ENCODE assay signal across 9 mouse cellular contexts in the genomic region with DNA sequence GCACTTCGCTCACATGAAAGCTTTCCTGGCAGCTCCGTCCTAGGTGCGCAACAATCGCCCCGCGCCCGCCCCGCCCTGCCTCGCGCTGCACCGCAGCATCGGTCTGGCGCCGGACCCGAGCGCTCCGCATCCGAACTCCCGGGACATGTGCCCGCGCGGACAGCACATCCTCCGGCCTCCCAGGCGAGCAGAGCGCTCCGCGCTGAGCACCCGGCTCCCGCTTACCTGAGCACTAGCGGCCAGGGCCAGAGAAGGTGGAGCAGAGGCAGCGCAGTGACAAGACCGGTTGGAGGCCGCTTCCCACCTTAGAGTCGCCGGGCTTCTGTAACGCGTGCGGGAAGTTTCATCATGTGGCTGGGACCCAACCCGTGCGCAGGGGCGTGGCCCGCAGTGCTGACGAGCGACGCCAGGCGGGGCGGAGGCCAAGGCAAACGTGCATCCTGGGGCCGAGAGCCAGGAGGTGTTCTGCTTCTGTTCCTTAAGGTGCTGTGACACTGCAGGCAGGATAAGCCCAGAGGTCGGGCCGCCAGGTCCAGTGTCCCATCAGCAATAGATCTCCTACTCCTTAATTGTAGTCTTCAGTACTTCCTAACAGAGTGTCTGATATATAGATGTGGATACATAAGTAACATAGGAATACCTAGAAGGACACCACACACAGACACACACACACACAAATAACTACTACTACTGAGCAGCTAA. TPM values are rescaled to one million over a fixed set of nuclear protein-coding genes. Genes with fewer than 3 reads are reported as not detected.
DNase-seq lines count a peak whose midpoint lies in the region; ATAC-seq and TF ChIP-seq lines count a peak whose summit lies in the region.
"Had no signal": no experiment of that assay in that cellular context is flagged by ENCODE, and none has a peak within 500 bp of the region (broad histone marks: within the 10 kb centered on the region; RNA-seq: fewer than 3 reads in every experiment).

A gene (minus strand): TSS at position 371 of the 702 bp plus-strand sequence.

- TF ChIP-seq EP300 in heart, adult 2 months (IDR thresholded peaks at IDR 0.05; ENCODE audit: insufficient read depth, low read depth, low read length), result no peak

- no peak for TF ChIP-seq POLR2A in heart, adult 2 months (IDR thresholded peaks at IDR 0.05; ENCODE audit: insufficient read depth, low read depth, low read length)
- no peak for TF ChIP-seq POLR2A in kidney, adult 2 months (IDR thresholded peaks at IDR 0.05; ENCODE audit: low read depth, low read length)
- peak; percentile 34; the same call in 1 of the 2 replicates for TF ChIP-seq POLR2A in small intestine, adult 2 months (IDR thresholded peaks at IDR 0.05; ENCODE audit: low read depth, low read length)

- peak within 1 kb of the TSS; percentile 64 for H3K9ac ChIP-seq in embryonic facial prominence, embryonic 12.5 days
- H3K9ac ChIP-seq in heart, adult 2 months (ENCODE audit: low read depth, low read length), result peak within 1 kb of the TSS; percentile 40
- peak within 1 kb of the TSS; percentile 70 for H3K9ac ChIP-seq in limb, embryonic 11.5 days (ENCODE audit: low read length)
- H3K9ac ChIP-seq in midbrain, embryonic 13.5 days (replicated peaks), result peak within 1 kb of the TSS; percentile 72

- no peaks in the 10 kb centered on the region for H3K9me3 ChIP-seq in embryonic facial prominence, embryonic 12.5 days
- no peaks in the 10 kb centered on the region for H3K9me3 ChIP-seq in limb, embryonic 11.5 days (ENCODE audit: control insufficient read depth, low read length)
- H3K9me3 ChIP-seq in midbrain, embryonic 13.5 days, result no peaks in the 10 kb centered on the region

- peak within 1 kb of the TSS; percentile 80 for H3K4me2 ChIP-seq in embryonic facial prominence, embryonic 12.5 days (replicated peaks)
- peak within 1 kb of the TSS; percentile 88 for H3K4me2 ChIP-seq in limb, embryonic 11.5 days (ENCODE audit: low read depth, severe bottlenecking)
- H3K4me2 ChIP-seq in midbrain, embryonic 13.5 days (replicated peaks), result peak within 1 kb of the TSS; percentile 81

- H3K36me3 ChIP-seq in embryonic facial prominence, embryonic 12.5 days, result no peaks in the 10 kb centered on the region
- H3K36me3 ChIP-seq in heart, adult 2 months (ENCODE audit: control insufficient read depth, insufficient read depth, low read length), result no peaks in the 10 kb centered on the region
- no peaks in the 10 kb centered on the region for H3K36me3 ChIP-seq in kidney, adult 2 months (ENCODE audit: control insufficient read depth, insufficient read depth, low read length)
- no peaks in the 10 kb centered on the region for H3K36me3 ChIP-seq in limb, embryonic 11.5 days (ENCODE audit: control insufficient read depth, insufficient read depth, low read length)
- no peaks in the 10 kb centered on the region for H3K36me3 ChIP-seq in midbrain, embryonic 13.5 days
- no peaks in the 10 kb centered on the region for H3K36me3 ChIP-seq in small intestine, adult 2 months (ENCODE audit: control insufficient read depth, insufficient read depth, low read length)

- peak within 1 kb of the TSS; percentile 70 for H3K4me3 ChIP-seq in embryonic facial prominence, embryonic 12.5 days
- H3K4me3 ChIP-seq in heart, adult 2 months, result peak within 1 kb of the TSS; percentile 56
- peak within 1 kb of the TSS; percentile 58 for H3K4me3 ChIP-seq in kidney, adult 2 months (ENCODE audit: insufficient read depth, low read depth, low read length)
- H3K4me3 ChIP-seq in limb, embryonic 11.5 days (ENCODE audit: low read depth, low read length), result peak within 1 kb of the TSS; percentile 69
- H3K4me3 ChIP-seq in midbrain, embryonic 13.5 days (replicated peaks), result peak within 1 kb of the TSS; percentile 59
- peak within 1 kb of the TSS; percentile 89 for H3K4me3 ChIP-seq in small intestine, adult 2 months (ENCODE audit: low read depth, low read length)

- H3K27ac ChIP-seq in embryonic facial prominence, embryonic 12.5 days, result 0 out of 2 replicates have a peak within 1 kb of the TSS, but pooled peaks have one; percentile 30
- peak within 1 kb of the TSS; percentile 26; the same call in 1 of the 2 replicates for H3K27ac ChIP-seq in heart, adult 2 months
- H3K27ac ChIP-seq in kidney, adult 2 months (ENCODE audit: insufficient read depth, low read depth, low read length), result no peak within 1 kb of the TSS
- no peak within 1 kb of the TSS for H3K27ac ChIP-seq in limb, embryonic 11.5 days (replicated peaks; ENCODE audit: low read depth, low read length)
- no peak within 1 kb of the TSS for H3K27ac ChIP-seq in midbrain, embryonic 13.5 days
- peak within 1 kb of the TSS; percentile 46; the same call in 1 of the 2 replicates for H3K27ac ChIP-seq in small intestine, adult 2 months (ENCODE audit: insufficient read depth, low read depth, low read length)

- peaks cover 3% of the 10 kb centered on the region; the same call in 1 of the 2 replicates for H3K4me1 ChIP-seq in embryonic facial prominence, embryonic 12.5 days
- H3K4me1 ChIP-seq in heart, adult 2 months (ENCODE audit: control insufficient read depth, insufficient read depth, low read length), result peaks cover 2% of the 10 kb centered on the region; the same call in 1 of the 2 replicates
- H3K4me1 ChIP-seq in kidney, adult 2 months (ENCODE audit: control insufficient read depth, insufficient read depth, low read length), result no peaks in the 10 kb centered on the region
- no peaks in the 10 kb centered on the region for H3K4me1 ChIP-seq in limb, embryonic 11.5 days (ENCODE audit: control insufficient read depth, insufficient read depth, low read length)
- peaks cover 6% of the 10 kb centered on the region; the same call in 1 of the 2 replicates for H3K4me1 ChIP-seq in midbrain, embryonic 13.5 days (replicated peaks)
- peaks cover 4% of the 10 kb centered on the region for H3K4me1 ChIP-seq in small intestine, adult 2 months (ENCODE audit: control insufficient read depth, insufficient read depth, insufficient read length, low read length)

- peak; percentile 88 for ATAC-seq in embryonic facial prominence, embryonic 12.5 days (ENCODE audit: insufficient number of reproducible peaks, insufficient read depth, low FRiP score, low TSS enrichment)
- ATAC-seq in limb, embryonic 11.5 days (ENCODE audit: insufficient number of reproducible peaks, low FRiP score, low TSS enrichment, low read depth), result peak; percentile 89
- peak; percentile 96 for ATAC-seq in midbrain, embryonic 13.5 days

- WGBS in embryonic facial prominence, embryonic 12.5 days, result under 1% methylated on average over 51 of the region's 51 CpGs
- 2% methylated on average over 51 of the region's 51 CpGs for WGBS in heart, adult 2 months
- WGBS in kidney, adult 2 months, result under 1% methylated on average over 51 of the region's 51 CpGs
- under 1% methylated on average over 51 of the region's 51 CpGs for WGBS in limb, embryonic 11.5 days
- WGBS in midbrain, embryonic 13.5 days, result under 1% methylated on average over 51 of the region's 51 CpGs
- under 1% methylated on average over 51 of the region's 51 CpGs for WGBS in small intestine, adult 2 months

- peak; percentile 42 for TF ChIP-seq CTCF in heart, adult 2 months (IDR thresholded peaks at IDR 0.05)
- no peak for TF ChIP-seq CTCF in kidney, adult 2 months (conservative IDR thresholded peaks at IDR 0.05; ENCODE audit: insufficient read depth, insufficient read length, low read depth, low read length)
- no peak for TF ChIP-seq CTCF in small intestine, adult 2 months (IDR thresholded peaks at IDR 0.05; ENCODE audit: extremely low read depth, insufficient read length, insufficient replicate concordance, low read depth, low read length)

- DNase-seq in 3134 (ENCODE audit: extremely low read depth, insufficient read length, low spot score), result peak; percentile 98
- peak; percentile 87 to 88 for DNase-seq in adrenal gland, postnatal 36 days
- DNase-seq in heart, adult 2 months, result peak; percentile 79 to 80
- peak; percentile 74 for DNase-seq in kidney, adult 2 months
- peak; percentile 89 for DNase-seq in limb, embryonic 11.5 days (ENCODE audit: low spot score)

- H3K79me2 ChIP-seq in heart, adult 2 months (replicated peaks; ENCODE audit: control insufficient read depth, insufficient read depth, low read length), result no peaks in the 10 kb centered on the region

- H3K27me3 ChIP-seq in embryonic facial prominence, embryonic 12.5 days, result no peaks in the 10 kb centered on the region
- no peaks in the 10 kb centered on the region for H3K27me3 ChIP-seq in heart, adult 2 months (ENCODE audit: control insufficient read depth, insufficient read depth, low read length)
- no peaks in the 10 kb centered on the region for H3K27me3 ChIP-seq in kidney, adult 2 months (replicated peaks; ENCODE audit: control insufficient read depth, insufficient read depth, low read length)
- no peaks in the 10 kb centered on the region for H3K27me3 ChIP-seq in limb, embryonic 11.5 days (ENCODE audit: control insufficient read depth, insufficient read depth, low read length)
- H3K27me3 ChIP-seq in midbrain, embryonic 13.5 days, result peaks cover 4% of the 10 kb centered on the region; the same call in 1 of the 2 replicates
- H3K27me3 ChIP-seq in small intestine, adult 2 months (ENCODE audit: control insufficient read depth, insufficient read depth, low read length), result no peaks in the 10 kb centered on the region
- H3K27me3 ChIP-seq: CH12.LX had no signal

- intact Hi-C loops in heart, adult 2 months (cut with DNase I), result no loop called here

RNA-seq across cellular contexts. Expression of the gene that starts here (rescaled TPM):
- total RNA-seq in adrenal gland, postnatal 36 days (2021), result 10 to 100 TPM; 41.6 to 84.6 TPM
- polyA plus RNA-seq in embryonic facial prominence, embryonic 12.5 days (2016; fragmentation: Nextera tagmentation; extraction: Ambion mirVana), result 58.6 and 66.5 TPM in 2 replicates
- total RNA-seq in heart, adult 2 months (2021), result 1 to 10 TPM; 2.9 to 3.2 TPM
- 5.5 and 14.0 TPM in 2 replicates for polyA plus RNA-seq in heart, adult 2 months (2012; rRNA removed)
- 8.3 and 9.2 TPM in 2 replicates for polyA plus RNA-seq in kidney, adult 2 months (2012; rRNA removed)
- polyA plus RNA-seq in limb, embryonic 11.5 days (2014; fragmentation: Nextera tagmentation; extraction: Ambion mirVana), result 98.5 and 100 TPM in 2 replicates
- polyA plus RNA-seq in midbrain, embryonic 13.5 days (2015; fragmentation: Nextera tagmentation; extraction: Ambion mirVana), result 42.6 and 47.8 TPM in 2 replicates
- polyA plus RNA-seq in small intestine, adult 2 months (2012; rRNA removed), result 11.6 and 14.6 TPM in 2 replicates
- total RNA-seq: CH12.LX had no signal

Comparison
In these comparisons a context has a peak if more than half of its experiments do, and no peak if none do; other contexts are left out.
1. RNA of the gene that starts here (total RNA-seq): 41.6 to 84.6 TPM in adrenal gland, postnatal 36 days; 2.9 to 3.2 TPM in heart, adult 2 months; every median in the first group is over 10 times any median in the second.
2. H3K27ac ChIP-seq: peak in embryonic facial prominence, embryonic 12.5 days (single experiment), heart, adult 2 months (single experiment) and small intestine, adult 2 months (single experiment); none in kidney, adult 2 months (single experiment), limb, embryonic 11.5 days (single experiment) and midbrain, embryonic 13.5 days (single experiment).
3. Peak in every context shown above with its lines, with median percentiles within 50 percentile points of each other: DNase-seq, ATAC-seq, H3K4me2 ChIP-seq, H3K4me3 ChIP-seq and H3K9ac ChIP-seq.